Mouse (Mus musculus) embryonic facial prominence, embryonic 12.5 days (tissue): ENCODE measurements at regions not wholly inside any gene's neighbourhood (a gene's known extent, or its start where the extent isn't known, plus 50 kb on each side); places are given as distances from the start of the nearest gene placed in this dataset.

Experiments
- ATAC-seq: fragments of 200-750 bp; cut with Nextera tagmentation; 2 replicates; pipeline ENCODE4 v1.8.0; 2017; ENCODE audit not compliant: insufficient number of reproducible peaks, insufficient read depth, low FRiP score, low TSS enrichment
- H3K27ac ChIP-seq: fragments of 300-500 bp; sonication (generic); 2 replicates; pipeline ENCODE4 v1.5.1; 2016; ENCODE audit warnings: mild to moderate bottlenecking
- H3K27me3 ChIP-seq: fragments of 300-500 bp; sonication (generic); 2 replicates; pipeline ENCODE4 v1.6.1; 2016; ENCODE audit warnings: mild to moderate bottlenecking, moderate library complexity
- H3K36me3 ChIP-seq: fragments of 300-500 bp; sonication (generic); 2 replicates; pipeline ENCODE4 v1.6.1; 2016; ENCODE audit warnings: mild to moderate bottlenecking
- H3K4me1 ChIP-seq: fragments of 300-500 bp; sonication (generic); 2 replicates; pipeline ENCODE4 v1.6.1; 2016
- H3K4me2 ChIP-seq: fragments of 300-500 bp; sonication (generic); replicated peaks from 2 replicates; pipeline ENCODE4 v1.6.1; 2016; ENCODE audit warnings: mild to moderate bottlenecking, moderate library complexity
- H3K4me3 ChIP-seq: fragments of 300-500 bp; sonication (generic); 2 replicates; pipeline ENCODE4 v1.5.1; 2016; ENCODE audit warnings: mild to moderate bottlenecking
- H3K9ac ChIP-seq: fragments of 300-500 bp; sonication (generic); 2 replicates; pipeline ENCODE4 v1.6.1; 2016; ENCODE audit warnings: mild to moderate bottlenecking, moderate library complexity
- H3K9me3 ChIP-seq: fragments of 300-500 bp; sonication (generic); 2 replicates; pipeline ENCODE4 v1.6.1; 2016; ENCODE audit warnings: mild to moderate bottlenecking, moderate library complexity
- WGBS: fragments of 180-500 bp; shearing (Covaris S2); methylation state at CpG from one replicate; pipeline ENCODE4 v1.1.7; 2016; 5-methylcytosine and 5-hydroxymethylcytosine counted together

DNA sequence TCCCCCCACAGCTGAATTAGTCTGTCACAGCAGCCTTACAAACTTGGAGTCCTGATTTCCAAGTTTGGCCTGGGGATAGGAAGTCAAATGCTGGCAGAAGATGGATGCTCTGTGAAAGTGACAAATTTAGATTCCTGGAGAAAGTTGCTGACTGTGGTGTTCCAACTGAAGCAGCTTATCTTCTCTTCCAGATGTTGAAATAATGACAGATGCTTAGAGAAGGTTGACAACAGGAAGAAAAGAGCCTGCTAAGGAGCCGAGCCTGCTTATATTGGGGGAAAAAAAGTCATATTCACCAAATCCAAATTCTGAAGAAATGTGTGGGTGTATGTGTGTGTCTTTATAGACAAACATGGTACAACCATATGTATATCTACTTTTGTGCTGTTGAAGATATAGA, 1380.4 kb upstream of the Cdh8 start:
- H3K27ac ChIP-seq: no peak overlapping the region
- H3K4me2 ChIP-seq: no peak overlapping the region
- no peak for ATAC-seq
- H3K9ac ChIP-seq: no peak overlapping the region
- H3K4me1 ChIP-seq: no peaks in the 10 kb centered on the region
- no peaks in the 10 kb centered on the region for H3K9me3 ChIP-seq
- no peak overlapping the region for H3K4me3 ChIP-seq
- H3K27me3 ChIP-seq: no peaks in the 10 kb centered on the region
- no peaks in the 10 kb centered on the region for H3K36me3 ChIP-seq
- 58% methylated on average over 1 of the region's 1 CpGs for WGBS

DNA sequence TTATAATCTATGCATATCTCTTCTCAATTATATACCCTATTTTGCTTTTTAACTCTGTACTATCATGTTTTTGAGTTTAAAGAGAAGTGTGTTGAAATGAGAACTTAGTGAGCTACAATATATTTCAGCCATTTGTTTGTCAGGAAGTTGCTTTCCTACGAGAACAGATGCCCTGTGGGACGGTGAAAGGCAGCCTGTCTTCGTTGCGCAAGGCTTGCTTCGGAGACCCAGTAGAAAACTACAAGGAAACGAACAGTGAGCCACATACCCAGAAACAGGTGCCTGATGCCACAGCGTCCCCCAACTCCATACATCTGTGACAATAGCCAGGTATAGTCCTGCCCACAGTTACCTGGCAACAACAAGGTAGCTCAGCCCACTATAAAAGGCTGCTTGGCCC, 1377.7 kb upstream of the Cdh8 start:
- H3K4me2 ChIP-seq: no peak overlapping the region
- H3K36me3 ChIP-seq: no peaks in the 10 kb centered on the region
- no peak overlapping the region for H3K27ac ChIP-seq
- WGBS: 87% methylated on average over 7 of the region's 7 CpGs
- no peaks in the 10 kb centered on the region for H3K4me1 ChIP-seq
- no peaks in the 10 kb centered on the region for H3K9me3 ChIP-seq
- no peak for ATAC-seq
- H3K4me3 ChIP-seq: no peak overlapping the region
- no peaks in the 10 kb centered on the region for H3K27me3 ChIP-seq
- no peak overlapping the region for H3K9ac ChIP-seq

DNA sequence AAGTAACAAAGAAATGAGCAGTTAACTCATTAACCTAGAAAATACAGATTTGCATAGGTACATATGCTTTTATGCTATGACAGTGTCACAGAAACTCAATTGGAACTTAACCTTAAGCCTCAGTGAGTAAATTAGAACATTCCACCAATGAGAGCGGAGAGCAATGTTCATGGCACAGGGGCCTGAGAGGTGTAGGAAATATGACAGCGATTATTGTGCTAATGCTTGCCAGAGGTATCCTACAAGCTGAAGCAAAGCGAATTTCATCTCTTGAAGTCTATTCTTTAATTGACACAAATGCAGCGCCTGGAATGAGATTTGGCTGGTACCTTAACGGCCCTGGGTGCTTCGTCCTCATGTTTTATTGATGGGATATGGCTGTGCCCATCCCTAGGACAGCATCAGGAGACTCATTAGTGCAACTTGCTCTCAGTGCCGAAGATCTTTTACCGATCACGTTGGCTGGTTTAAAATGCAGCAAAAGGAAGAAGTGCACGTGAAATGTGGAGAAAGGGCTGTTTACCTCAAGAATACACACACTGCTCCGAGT, 1374.4 kb upstream of the Cdh8 start:
- H3K4me1 ChIP-seq: no peaks in the 10 kb centered on the region
- H3K36me3 ChIP-seq: no peaks in the 10 kb centered on the region
- H3K27ac ChIP-seq: no peak overlapping the region
- no peak overlapping the region for H3K4me2 ChIP-seq
- no peak for ATAC-seq
- H3K9ac ChIP-seq: no peak overlapping the region
- no peaks in the 10 kb centered on the region for H3K27me3 ChIP-seq
- H3K9me3 ChIP-seq: no peaks in the 10 kb centered on the region
- H3K4me3 ChIP-seq: no peak overlapping the region
- 82% methylated on average over 11 of the region's 11 CpGs for WGBS

DNA sequence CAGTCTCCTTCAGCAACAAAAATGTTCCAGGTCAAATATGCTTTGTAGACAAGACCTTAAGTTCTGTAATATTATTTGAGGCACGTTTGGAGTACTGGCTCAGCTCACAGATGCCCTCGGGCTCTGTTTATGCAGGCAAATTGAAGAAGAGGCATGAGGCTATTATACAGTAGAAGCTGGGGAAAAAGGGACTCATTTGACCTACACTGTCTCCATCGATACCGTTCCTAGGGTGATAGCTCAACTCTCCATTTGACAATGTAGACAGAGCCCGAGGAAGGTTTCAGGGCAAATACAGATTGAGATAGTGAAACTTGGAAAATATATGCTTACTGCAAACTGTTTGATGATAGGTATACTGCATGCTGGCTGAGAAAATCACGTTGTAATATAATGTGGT, 1371.9 kb upstream of the Cdh8 start:
- Histone ChIP-seq H3K4me3 (no peak overlapping the region), H3K4me1 (no peaks in the 10 kb centered on the region), H3K36me3 (no peaks in the 10 kb centered on the region), H3K27me3 (no peaks in the 10 kb centered on the region), H3K27ac (no peak overlapping the region), H3K9ac (no peak overlapping the region), H3K9me3 (no peaks in the 10 kb centered on the region), H3K4me2 (no peak overlapping the region)
- 74% methylated on average over 6 of the region's 6 CpGs for WGBS
- ATAC-seq: no peak

DNA sequence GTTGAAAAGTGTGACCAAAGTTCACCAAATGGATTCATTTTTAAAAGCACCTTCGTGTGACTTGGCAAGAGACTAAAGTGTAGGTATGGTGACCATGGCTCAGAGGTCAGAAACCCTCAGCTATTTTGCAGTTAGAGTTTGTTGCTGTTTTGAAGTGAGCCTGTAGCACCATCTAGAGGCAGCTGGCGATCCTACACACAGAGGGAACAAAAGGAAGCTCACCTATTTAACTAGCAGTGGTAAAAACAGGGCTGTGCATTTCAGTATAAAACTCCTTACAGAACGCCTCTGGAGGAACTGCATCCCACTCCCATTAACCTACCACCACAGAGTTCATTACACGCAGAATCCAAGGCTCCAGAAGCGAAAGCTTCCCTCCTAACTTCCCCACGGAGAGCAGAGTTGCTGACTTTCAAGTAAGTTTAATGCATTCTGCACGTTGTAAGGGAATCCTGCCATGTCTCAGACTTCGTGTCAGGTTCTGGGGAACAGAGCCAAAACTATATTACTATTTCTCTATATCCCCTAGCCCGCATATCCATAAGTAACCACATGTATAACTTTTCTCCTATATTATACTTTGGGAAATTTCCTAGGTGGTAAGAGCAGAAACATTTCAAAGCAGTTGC, 1356.6 kb upstream of the Cdh8 start:
- Histone ChIP-seq H3K27me3 (no peaks in the 10 kb centered on the region), H3K36me3 (no peaks in the 10 kb centered on the region), H3K9me3 (no peaks in the 10 kb centered on the region), H3K27ac (no peak overlapping the region), H3K9ac (no peak overlapping the region), H3K4me1 (no peaks in the 10 kb centered on the region), H3K4me3 (no peak overlapping the region), H3K4me2 (peak overlapping the region; percentile 35)
- peak; percentile 67 for ATAC-seq
- WGBS: 21% methylated on average over 9 of the region's 9 CpGs

DNA sequence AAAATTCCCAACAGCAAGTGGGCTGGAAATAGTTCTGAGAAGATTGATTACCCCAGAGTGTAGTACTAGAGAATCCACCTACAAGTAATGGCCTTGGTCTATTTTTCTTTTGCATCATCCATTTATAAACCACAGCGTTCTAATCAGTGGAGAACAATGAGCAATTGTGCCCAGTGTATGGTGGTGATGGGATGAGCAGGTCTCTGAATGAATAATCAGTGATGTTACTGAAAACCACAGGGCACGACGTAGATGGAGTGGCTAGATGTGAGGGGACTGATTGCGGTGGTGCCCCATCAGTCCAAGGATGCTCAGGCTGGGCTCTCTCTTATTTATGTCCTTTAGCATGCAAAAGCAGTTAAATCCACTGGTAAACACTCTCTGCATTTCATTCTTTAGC, 1353.3 kb upstream of the Cdh8 start:
- no peaks in the 10 kb centered on the region for H3K9me3 ChIP-seq
- H3K36me3 ChIP-seq: no peaks in the 10 kb centered on the region
- no peak for ATAC-seq
- H3K4me2 ChIP-seq: no peak overlapping the region
- H3K27me3 ChIP-seq: no peaks in the 10 kb centered on the region
- WGBS: 72% methylated on average over 4 of the region's 4 CpGs
- no peak overlapping the region for H3K27ac ChIP-seq
- no peak overlapping the region for H3K9ac ChIP-seq
- no peaks in the 10 kb centered on the region for H3K4me1 ChIP-seq
- no peak overlapping the region for H3K4me3 ChIP-seq

DNA sequence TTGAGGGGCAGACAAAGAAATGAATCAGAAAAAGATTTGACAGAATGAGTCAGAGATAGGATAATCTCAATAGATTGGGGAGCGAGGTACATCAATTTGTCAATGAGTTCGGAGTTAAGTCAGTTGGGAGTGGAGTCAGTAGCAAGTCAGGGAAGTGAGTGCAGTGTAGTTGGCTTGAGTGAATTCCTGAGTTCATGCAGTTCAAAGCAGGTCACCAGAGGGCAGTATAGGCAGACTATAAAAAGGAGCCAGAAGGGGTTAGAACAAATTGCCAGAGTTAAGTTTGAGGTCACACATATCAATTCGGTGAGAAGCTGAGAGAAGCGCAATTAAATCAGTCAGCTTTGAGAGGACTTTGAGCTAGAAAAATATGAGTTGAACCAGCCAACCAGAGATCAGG, 1317.7 kb upstream of the Cdh8 start:
- H3K36me3 ChIP-seq: no peaks in the 10 kb centered on the region
- ATAC-seq: no peak
- no peak overlapping the region for H3K27ac ChIP-seq
- no peak overlapping the region for H3K4me3 ChIP-seq
- H3K27me3 ChIP-seq: no peaks in the 10 kb centered on the region
- H3K4me2 ChIP-seq: no peak overlapping the region
- 79% methylated on average over 4 of the region's 4 CpGs for WGBS
- no peaks in the 10 kb centered on the region for H3K4me1 ChIP-seq
- H3K9me3 ChIP-seq: no peaks in the 10 kb centered on the region
- no peak overlapping the region for H3K9ac ChIP-seq

DNA sequence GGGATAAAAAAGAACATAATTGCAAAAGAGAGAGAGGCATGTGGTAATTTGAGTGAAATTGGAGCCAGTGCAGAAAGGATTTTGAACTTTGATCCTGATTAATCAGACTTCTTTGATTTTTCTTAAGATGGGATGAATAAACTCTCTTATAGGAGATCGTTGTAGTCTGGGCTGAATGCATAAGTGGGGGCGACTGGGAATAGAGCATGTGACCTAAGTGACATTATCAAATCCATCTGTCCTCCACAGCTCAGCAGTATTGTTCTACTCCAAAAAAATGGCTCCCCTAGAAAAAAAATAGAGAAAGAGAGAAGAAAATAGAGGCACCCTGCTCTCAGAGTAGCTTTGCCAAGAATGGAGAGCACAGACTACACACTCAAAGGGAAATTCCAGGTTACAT, 1286.1 kb upstream of the Cdh8 start:
- H3K9ac ChIP-seq: no peak overlapping the region
- no peaks in the 10 kb centered on the region for H3K36me3 ChIP-seq
- 39% methylated on average over 2 of the region's 2 CpGs for WGBS
- H3K4me3 ChIP-seq: no peak overlapping the region
- H3K4me1 ChIP-seq: no peaks in the 10 kb centered on the region
- no peaks in the 10 kb centered on the region for H3K27me3 ChIP-seq
- no peaks in the 10 kb centered on the region for H3K9me3 ChIP-seq
- H3K4me2 ChIP-seq: no peak overlapping the region
- no peak for ATAC-seq
- H3K27ac ChIP-seq: no peak overlapping the region

DNA sequence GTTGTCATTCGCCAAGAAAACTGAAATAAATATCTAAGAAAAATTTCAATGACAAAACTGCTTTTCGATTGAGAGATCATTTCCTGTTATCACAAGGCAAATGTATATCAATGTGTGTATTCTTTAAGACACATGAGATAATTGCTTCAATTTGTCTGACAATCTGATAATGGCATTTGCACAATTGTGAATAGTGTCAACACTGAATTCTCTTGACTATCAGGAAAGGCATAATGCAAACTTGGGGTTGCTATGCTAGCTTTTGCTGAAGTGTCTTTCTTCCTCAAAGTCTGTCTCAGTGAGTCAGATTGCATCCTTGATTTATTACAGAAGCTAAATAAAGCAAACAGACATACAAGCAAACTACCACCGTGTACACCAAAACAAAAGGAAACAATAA, 1278.8 kb upstream of the Cdh8 start:
- Histone ChIP-seq H3K4me2 (no peak overlapping the region), H3K27me3 (no peaks in the 10 kb centered on the region), H3K27ac (no peak overlapping the region), H3K9me3 (no peaks in the 10 kb centered on the region), H3K36me3 (no peaks in the 10 kb centered on the region), H3K9ac (no peak overlapping the region), H3K4me3 (no peak overlapping the region), H3K4me1 (no peaks in the 10 kb centered on the region)
- ATAC-seq: no peak
- 84% methylated on average over 3 of the region's 3 CpGs for WGBS

DNA sequence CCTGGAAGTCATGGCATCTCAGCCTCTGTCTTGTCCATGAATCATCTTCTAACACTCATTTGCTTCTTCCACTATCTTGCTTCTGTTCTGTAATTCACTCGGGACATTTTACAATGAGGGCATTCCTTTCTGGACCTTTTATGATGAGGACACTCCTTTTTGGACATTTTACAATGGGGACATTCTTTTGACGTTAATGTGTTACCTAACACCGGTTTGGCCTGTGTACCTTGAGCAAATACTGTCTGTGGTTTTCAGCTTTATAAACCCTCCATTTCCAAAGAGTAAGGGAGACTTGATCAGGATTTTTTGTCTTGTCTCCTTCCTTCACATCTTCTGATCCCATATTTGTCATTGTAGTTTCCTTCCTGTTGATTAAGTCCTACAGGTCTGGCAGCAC, 1262.3 kb upstream of the Cdh8 start:
- H3K36me3 ChIP-seq: no peaks in the 10 kb centered on the region
- no peak overlapping the region for H3K27ac ChIP-seq
- H3K4me3 ChIP-seq: no peak overlapping the region
- H3K27me3 ChIP-seq: no peaks in the 10 kb centered on the region
- H3K9ac ChIP-seq: no peak overlapping the region
- ATAC-seq: no peak
- no peaks in the 10 kb centered on the region for H3K9me3 ChIP-seq
- 81% methylated on average over 3 of the region's 3 CpGs for WGBS
- H3K4me1 ChIP-seq: no peaks in the 10 kb centered on the region
- H3K4me2 ChIP-seq: no peak overlapping the region
